Mouse (Mus musculus) stomach, postnatal 0 days (tissue): Measurements from ENCODE around the gene Tceanc2.
A peak's percentile ranks its signal among the peaks of the same experiment; 100 is the strongest.

Source experiments
- CTCF ChIP-seq: IDR thresholded peaks from 2 replicates; pipeline ENCODE4 v1.5.1; 2016; ENCODE audit warnings: antibody characterized with exemption, low read depth, mild to moderate bottlenecking, moderate library complexity
- EP300 ChIP-seq: optimal IDR thresholded peaks from 2 replicates; pipeline ENCODE3; 2016; ENCODE audit warnings: antibody characterized with exemption

- peak; percentile 33 for TF ChIP-seq CTCF
- peak; percentile 60 for TF ChIP-seq EP300
These were observed at the start of gene Tceanc2 for GRCm38 (mm10) chr4:107178830-107179490.
